ENCODE assay signal across 14 mouse cellular contexts in the genomic region with DNA sequence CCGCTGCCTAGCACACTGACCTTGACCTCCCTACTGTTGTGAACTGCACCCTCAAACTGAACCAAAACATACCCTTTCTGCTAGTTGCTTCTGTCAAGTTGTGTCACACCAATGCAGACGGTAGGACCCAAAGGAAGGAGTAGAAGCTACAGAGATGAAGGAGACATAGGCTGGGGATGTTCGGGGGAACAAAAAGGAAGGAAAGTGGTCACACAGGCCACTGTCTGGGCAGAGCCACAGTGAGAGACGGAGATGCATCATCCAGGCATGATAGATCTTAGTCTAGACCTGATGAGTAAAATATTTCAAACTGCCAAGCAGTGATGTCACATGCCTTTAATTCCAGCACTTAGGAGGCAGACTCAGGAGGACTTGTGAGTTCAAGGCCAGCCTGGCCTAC.
"Had no signal": no experiment of that assay in that cellular context is flagged by ENCODE, and none has a peak within 500 bp of the region (broad histone marks: within the 10 kb centered on the region; RNA-seq: fewer than 3 reads in every experiment).

No protein-coding gene starts in this region.

- DNase-seq: kidney, adult 11 months; kidney, adult 8-10 months; kidney, postnatal 10 days; kidney, postnatal 36 days; layer of hippocampus, postnatal 36 days; lung, embryonic 14.5 days; midbrain, embryonic 14.5 days; thymus, postnatal 25 days had no signal

- ATAC-seq: lung, postnatal 0 days had no signal

- H3K27me3 ChIP-seq: kidney, embryonic 15.5 days; liver, embryonic 15.5 days had no signal

- H3K4me2 ChIP-seq: kidney, embryonic 15.5 days; liver, embryonic 11.5 days; liver, embryonic 15.5 days; lung, embryonic 14.5 days had no signal

- H3K27ac ChIP-seq: kidney, embryonic 15.5 days; left cerebral cortex, adult 2 months; liver, embryonic 15.5 days; macrophage had no signal

- H3K4me3 ChIP-seq: kidney, embryonic 15.5 days; left cerebral cortex, adult 2 months; liver, embryonic 15.5 days had no signal

- H3K9me3 ChIP-seq: kidney, embryonic 15.5 days; liver, embryonic 15.5 days had no signal

- H3K9ac ChIP-seq: kidney, embryonic 15.5 days; liver, embryonic 15.5 days; lung, embryonic 14.5 days had no signal
